Mouse (Mus musculus) embryo, embryonic 11 days (tissue): ENCODE results near the gene Gipc2.
"Not testable (repeated sequence)": the region's sequence is repeated elsewhere in the genome, so short reads cannot be mapped to it uniquely, and the experiment has no call there.

Experiments
- DNase-seq: peaks from one replicate; pipeline ENCODE4 v3.0.0-alpha.2; 2015

Gene Gipc2

GRCm38 (mm10) chr3:152166099-152166423, at the start of gene Gipc2:
Gene Gipc2 (minus strand): TSS chr3:152166230.
- peak; percentile 33 for DNase-seq

- no peak for DNase-seq
These were observed 47.4 kb upstream of the Gipc2 start for GRCm38 (mm10) chr3:152213416-152213815.

GRCm38 (mm10) chr3:152211731-152212279, 45.8 kb upstream of the Gipc2 start:
- no peak for DNase-seq

GRCm38 (mm10) chr3:152210728-152211391, 44.8 kb upstream of the Gipc2 start:
- peak; percentile 73 for DNase-seq

GRCm38 (mm10) chr3:152209967-152210634, 44.1 kb upstream of the Gipc2 start, which contains the start of the genes Dnajb4 and Fubp1:
Gene Dnajb4 (minus strand): TSS chr3:152210302.
Gene Fubp1 (plus strand): TSS chr3:152210422.
- DNase-seq = peak; percentile 99

GRCm38 (mm10) chr3:152209177-152209966, 43.3 kb upstream of the Gipc2 start:
- DNase-seq = peak; percentile 66

- no peak for DNase-seq
These were observed 42.3 kb upstream of the Gipc2 start for GRCm38 (mm10) chr3:152208096-152208885.

- DNase-seq = no peak
These were observed 41.1 kb upstream of the Gipc2 start for GRCm38 (mm10) chr3:152207156-152207555.

- DNase-seq = no peak
These were observed 38.5 kb upstream of the Gipc2 start for GRCm38 (mm10) chr3:152204577-152204976.

GRCm38 (mm10) chr3:152203996-152204395, 38.0 kb upstream of the Gipc2 start:
- no peak for DNase-seq

GRCm38 (mm10) chr3:152203411-152203810, 37.4 kb upstream of the Gipc2 start:
- DNase-seq = no peak

GRCm38 (mm10) chr3:152202942-152203341, 36.9 kb upstream of the Gipc2 start:
- DNase-seq = no peak

GRCm38 (mm10) chr3:152201651-152202050, 35.6 kb upstream of the Gipc2 start:
- DNase-seq = no peak

GRCm38 (mm10) chr3:152201181-152201580, 35.2 kb upstream of the Gipc2 start:
- DNase-seq = no peak

GRCm38 (mm10) chr3:152199125-152199524, 33.1 kb upstream of the Gipc2 start:
- no peak for DNase-seq

GRCm38 (mm10) chr3:152197246-152197645, 31.2 kb upstream of the Gipc2 start:
- not testable (repeated sequence) for DNase-seq

- peak; percentile 93 for DNase-seq
These were observed 27.6 kb upstream of the Gipc2 start for GRCm38 (mm10) chr3:152193635-152194097.

- DNase-seq = no peak
These were observed 27.1 kb upstream of the Gipc2 start for GRCm38 (mm10) chr3:152193177-152193576.

- peak; percentile 36 for DNase-seq
These were observed 26.4 kb upstream of the Gipc2 start for GRCm38 (mm10) chr3:152192238-152192931.

GRCm38 (mm10) chr3:152191791-152192237, 25.8 kb upstream of the Gipc2 start:
- peak; percentile 53 for DNase-seq

- DNase-seq = no peak
These were observed 24.8 kb upstream of the Gipc2 start for GRCm38 (mm10) chr3:152190679-152191477.
